Comparison of ENCODE assay signal across 9 mouse cellular contexts in the genomic region with DNA sequence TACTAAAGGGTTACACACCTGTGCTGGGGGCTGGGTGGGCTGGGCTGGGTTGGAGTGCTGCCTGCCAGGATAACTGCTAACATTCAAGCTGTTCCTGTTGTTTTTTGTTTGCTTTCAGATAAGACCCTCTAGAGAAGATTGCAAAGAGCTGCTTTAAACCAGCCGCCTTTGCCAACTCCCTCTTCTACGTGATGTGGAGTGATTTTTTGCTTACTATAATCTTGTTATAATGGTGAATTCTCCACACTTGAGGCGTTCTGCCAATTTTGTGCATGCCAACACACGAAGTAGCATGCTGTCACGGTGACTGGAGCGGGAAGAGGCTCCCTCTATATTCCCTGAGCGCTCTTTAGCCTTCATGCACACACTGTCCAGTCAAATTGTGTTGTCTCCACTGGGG. TPM values are rescaled to one million over a fixed set of nuclear protein-coding genes. Genes with fewer than 3 reads are reported as not detected.
DNase-seq lines count a peak whose midpoint lies in the region; ATAC-seq lines count a peak whose summit lies in the region.
"Had no signal": no experiment of that assay in that cellular context is flagged by ENCODE, and none has a peak within 500 bp of the region (broad histone marks: within the 10 kb centered on the region; RNA-seq: fewer than 3 reads in every experiment).

No protein-coding gene starts in this region.

- no peaks in the 10 kb centered on the region for H3K9me3 ChIP-seq in heart, embryonic 11.5 days (replicated peaks; ENCODE audit: control insufficient read depth, low read length)
- H3K9me3 ChIP-seq in lung, embryonic 15.5 days: no peaks in the 10 kb centered on the region
- H3K9me3 ChIP-seq: kidney, embryonic 15.5 days had no signal

- H3K9ac ChIP-seq in heart, embryonic 11.5 days (ENCODE audit: low read depth, low read length): no peak overlapping the region
- no peak overlapping the region for H3K9ac ChIP-seq in lung, embryonic 15.5 days
- H3K9ac ChIP-seq: kidney, embryonic 15.5 days had no signal

- 0 out of 2 replicates have a peak, but pooled peaks cover 2% of the 10 kb centered on the region for H3K36me3 ChIP-seq in heart, embryonic 11.5 days (ENCODE audit: control insufficient read depth, insufficient read depth, low read length)
- H3K36me3 ChIP-seq in lung, embryonic 15.5 days: no peaks in the 10 kb centered on the region

- no peak overlapping the region; the same call in 1 of the 2 replicates for H3K27ac ChIP-seq in heart, embryonic 11.5 days (ENCODE audit: low read depth, low read length)
- 0 out of 2 replicates have a peak overlapping the region, but pooled peaks have one; percentile 16 for H3K27ac ChIP-seq in lung, embryonic 15.5 days
- H3K27ac ChIP-seq: kidney, embryonic 15.5 days had no signal

- no peaks in the 10 kb centered on the region for H3K27me3 ChIP-seq in heart, embryonic 11.5 days (ENCODE audit: control insufficient read depth, insufficient read depth, low read length)
- H3K27me3 ChIP-seq in lung, embryonic 15.5 days: no peaks in the 10 kb centered on the region
- H3K27me3 ChIP-seq: kidney, embryonic 15.5 days had no signal

- ATAC-seq in heart, embryonic 11.5 days (replicated peaks; ENCODE audit: insufficient number of reproducible peaks, low FRiP score, low TSS enrichment): no peak
- peak; percentile 80 for ATAC-seq in lung, embryonic 15.5 days (ENCODE audit: borderline replicate concordance, extremely low read depth, low FRiP score, low TSS enrichment)
- no peak for ATAC-seq in activated CD4-positive, CD25-positive, alpha-beta regulatory T cell, adult 4 months

- DNase-seq in heart, adult 11 months: no peak
- DNase-seq in right cerebral cortex, postnatal 10 days (ENCODE audit: low spot score in 2 of 2): peak; percentile 54 to 57
- no peak for DNase-seq in right cerebral cortex, postnatal 36 days (ENCODE audit: low spot score in 2 of 2)
- DNase-seq in spleen, postnatal 4 days (ENCODE audit: low spot score in 2 of 2): no peak
- no peak for DNase-seq in ovary, postnatal 36 days (ENCODE audit: low spot score)

- peaks cover 49% of the 10 kb centered on the region for H3K4me1 ChIP-seq in heart, embryonic 11.5 days (ENCODE audit: control insufficient read depth, insufficient read depth, low read length)
- peaks cover 46% of the 10 kb centered on the region for H3K4me1 ChIP-seq in lung, embryonic 15.5 days

- 23% methylated on average over 7 of the region's 7 CpGs for WGBS in heart, embryonic 11.5 days (ENCODE audit: insufficient replicate concordance)
- 28% methylated on average over 7 of the region's 7 CpGs for WGBS in lung, embryonic 15.5 days

- no peak overlapping the region for H3K4me3 ChIP-seq in heart, embryonic 11.5 days (ENCODE audit: low read depth, low read length)
- H3K4me3 ChIP-seq in lung, embryonic 15.5 days: no peak overlapping the region
- H3K4me3 ChIP-seq: kidney, embryonic 15.5 days had no signal

- peak overlapping the region; percentile 17; the same call in 1 of the 2 replicates for H3K4me2 ChIP-seq in heart, embryonic 11.5 days
- peak overlapping the region; percentile 23; the same call in 1 of the 2 replicates for H3K4me2 ChIP-seq in lung, embryonic 15.5 days
- H3K4me2 ChIP-seq: kidney, embryonic 15.5 days had no signal

RNA-seq across cellular contexts. Expression of gene Nfkb1, which starts 17.7 kb away (rescaled TPM):
- 15.4 and 17.8 TPM in 2 replicates for polyA plus RNA-seq in heart, embryonic 11.5 days (2014; fragmentation: Nextera tagmentation; extraction: Ambion mirVana)
- 28.2 and 30.7 TPM in 2 replicates for polyA plus RNA-seq in lung, embryonic 15.5 days (2015; fragmentation: Nextera tagmentation; extraction: Ambion mirVana)
- 100 to 1,000 TPM in 1 of 2 experiments, 10 to 100 TPM in 1; 96.6 to 101 TPM for polyA plus RNA-seq in activated CD4-positive, CD25-positive, alpha-beta regulatory T cell, adult 4 months (2017; shearing (Covaris generic))

Comparison
In these comparisons a context has a peak if more than half of its experiments do, and no peak if none do; other contexts are left out.
1. DNase-seq: peak in right cerebral cortex, postnatal 10 days (2 of 2); none in heart, adult 11 months (single experiment), right cerebral cortex, postnatal 36 days (0 of 2), spleen, postnatal 4 days (0 of 2) and ovary, postnatal 36 days (single experiment).